Mouse (Mus musculus): Measurements from ENCODE around the gene Olfr480. TPM values are rescaled to one million over a fixed set of nuclear protein-coding genes. Genes with fewer than 3 reads are reported as not detected.

The Olfr480 gene
- not detected in 2 replicates for polyA plus RNA-seq (2015; fragmentation: Nextera tagmentation; extraction: Ambion mirVana)

- Histone ChIP-seq H3K27ac (replicated peaks) (no peak within 1 kb of the TSS), H3K4me1 (replicated peaks) (no peaks in the 10 kb centered on the region), H3K9ac (no peak within 1 kb of the TSS), H3K4me3 (no peak within 1 kb of the TSS), H3K27me3 (no peaks in the 10 kb centered on the region), H3K9me3 (no peaks in the 10 kb centered on the region), H3K36me3 (no peaks in the 10 kb centered on the region), H3K4me2 (no peak within 1 kb of the TSS)
- ATAC-seq (ENCODE audit: low FRiP score, low read depth) = no peak
- WGBS = 90% methylated on average over 1 of the region's 1 CpGs
Observed at GRCm38 (mm10) chr7:108067246-108067645, at the start of gene Olfr480. Olfr480 (minus strand) TSS chr7:108067346.

GRCm38 (mm10) chr7:108100549-108100948, 33.4 kb upstream of the Olfr480 start, which contains the start of gene Olfr483:
Olfr483 (plus strand) TSS chr7:108100849.
- H3K4me1 ChIP-seq (replicated peaks) = no peaks in the 10 kb centered on the region
- no peaks in the 10 kb centered on the region for H3K36me3 ChIP-seq
- H3K4me2 ChIP-seq = no peak within 1 kb of the TSS
- no peak for ATAC-seq (ENCODE audit: low FRiP score, low read depth)
- H3K9ac ChIP-seq = no peak within 1 kb of the TSS
- 95% methylated on average over 1 of the region's 1 CpGs for WGBS
- no peak within 1 kb of the TSS for H3K27ac ChIP-seq (replicated peaks)
- H3K4me3 ChIP-seq = no peak within 1 kb of the TSS
- no peaks in the 10 kb centered on the region for H3K9me3 ChIP-seq
- no peaks in the 10 kb centered on the region for H3K27me3 ChIP-seq

GRCm38 (mm10) chr7:108097486-108097885, 30.3 kb upstream of the Olfr480 start, which contains the start of gene Olfr482:
Olfr482 (minus strand) TSS chr7:108097586.
- ATAC-seq (ENCODE audit: low FRiP score, low read depth) = no peak
- no peak within 1 kb of the TSS for H3K4me3 ChIP-seq
- H3K4me2 ChIP-seq = no peak within 1 kb of the TSS
- no peak within 1 kb of the TSS for H3K9ac ChIP-seq
- 73% methylated on average over 1 of the region's 1 CpGs for WGBS
- no peaks in the 10 kb centered on the region for H3K4me1 ChIP-seq (replicated peaks)
- H3K36me3 ChIP-seq = no peaks in the 10 kb centered on the region
- no peaks in the 10 kb centered on the region for H3K9me3 ChIP-seq
- no peak within 1 kb of the TSS for H3K27ac ChIP-seq (replicated peaks)
- no peaks in the 10 kb centered on the region for H3K27me3 ChIP-seq

- no peaks in the 10 kb centered on the region for H3K4me1 ChIP-seq (replicated peaks)
- no peak within 1 kb of the TSS for H3K4me3 ChIP-seq
- no peak within 1 kb of the TSS for H3K9ac ChIP-seq
- no peaks in the 10 kb centered on the region for H3K27me3 ChIP-seq
- no peaks in the 10 kb centered on the region for H3K36me3 ChIP-seq
- no peaks in the 10 kb centered on the region for H3K9me3 ChIP-seq
- no peak within 1 kb of the TSS for H3K4me2 ChIP-seq
- H3K27ac ChIP-seq (replicated peaks) = no peak within 1 kb of the TSS
- no peak for ATAC-seq (ENCODE audit: low FRiP score, low read depth)
Observed at GRCm38 (mm10) chr7:108079555-108079954, 12.4 kb upstream of the Olfr480 start, which contains the start of gene Olfr481. Olfr481 (plus strand) TSS chr7:108079855.

- ATAC-seq (ENCODE audit: low FRiP score, low read depth) = no peak
- H3K27me3 ChIP-seq = no peaks in the 10 kb centered on the region
- no peaks in the 10 kb centered on the region for H3K9me3 ChIP-seq
- 94% methylated on average over 2 of the region's 2 CpGs for WGBS
- no peak within 1 kb of the TSS for H3K4me3 ChIP-seq
- no peak within 1 kb of the TSS for H3K4me2 ChIP-seq
- no peaks in the 10 kb centered on the region for H3K4me1 ChIP-seq (replicated peaks)
- H3K9ac ChIP-seq = no peak within 1 kb of the TSS
- no peak within 1 kb of the TSS for H3K27ac ChIP-seq (replicated peaks)
- H3K36me3 ChIP-seq = no peaks in the 10 kb centered on the region
Observed at GRCm38 (mm10) chr7:108050393-108050792, 16.8 kb downstream of the Olfr480 start, which contains the start of gene Olfr479. Olfr479 (plus strand) TSS chr7:108050693.

- no peaks in the 10 kb centered on the region for H3K27me3 ChIP-seq
- ATAC-seq (ENCODE audit: low FRiP score, low read depth) = no peak
- no peak within 1 kb of the TSS for H3K9ac ChIP-seq
- H3K4me3 ChIP-seq = no peak within 1 kb of the TSS
- H3K36me3 ChIP-seq = no peaks in the 10 kb centered on the region
- no peaks in the 10 kb centered on the region for H3K4me1 ChIP-seq (replicated peaks)
- H3K9me3 ChIP-seq = no peaks in the 10 kb centered on the region
- H3K27ac ChIP-seq (replicated peaks) = no peak within 1 kb of the TSS
- 89% methylated on average over 3 of the region's 3 CpGs for WGBS
- no peak within 1 kb of the TSS for H3K4me2 ChIP-seq
Observed at GRCm38 (mm10) chr7:108033889-108034288, 33.3 kb downstream of the Olfr480 start, which contains the start of gene Olfr478. Olfr478 (minus strand) TSS chr7:108033989.

Other genes starting within 250 kb of the Olfr480 start
- not detected in 2 replicates for gene Olfr469, start 241.8 kb downstream of the Olfr480 start, polyA plus RNA-seq (2015; fragmentation: Nextera tagmentation; extraction: Ambion mirVana)
- not detected in 2 replicates for gene Olfr470, start 219.9 kb downstream of the Olfr480 start, polyA plus RNA-seq (2015; fragmentation: Nextera tagmentation; extraction: Ambion mirVana)
- 0.03 TPM in 1 of 2 replicates, not detected in the other for gene Olfr472, start 169.4 kb downstream of the Olfr480 start, polyA plus RNA-seq (2015; fragmentation: Nextera tagmentation; extraction: Ambion mirVana)
- not detected in 2 replicates for gene Olfr473, start 136.9 kb downstream of the Olfr480 start, polyA plus RNA-seq (2015; fragmentation: Nextera tagmentation; extraction: Ambion mirVana)
- not detected in 2 replicates for gene Olfr474, start 112.7 kb downstream of the Olfr480 start, polyA plus RNA-seq (2015; fragmentation: Nextera tagmentation; extraction: Ambion mirVana)
- not detected in 2 replicates for gene Olfr476, start 102.5 kb downstream of the Olfr480 start, polyA plus RNA-seq (2015; fragmentation: Nextera tagmentation; extraction: Ambion mirVana)
- not detected in 2 replicates for gene Olfr477, start 80.7 kb downstream of the Olfr480 start, polyA plus RNA-seq (2015; fragmentation: Nextera tagmentation; extraction: Ambion mirVana)
- gene Olfr478, start 33.4 kb downstream of the Olfr480 start, polyA plus RNA-seq (2015; fragmentation: Nextera tagmentation; extraction: Ambion mirVana) = not detected in 2 replicates
- not detected in 2 replicates for gene Olfr479, start 16.7 kb downstream of the Olfr480 start, polyA plus RNA-seq (2015; fragmentation: Nextera tagmentation; extraction: Ambion mirVana)
- not detected in 2 replicates for gene Olfr481, start 12.5 kb upstream of the Olfr480 start, polyA plus RNA-seq (2015; fragmentation: Nextera tagmentation; extraction: Ambion mirVana)
- gene Olfr482, start 30.2 kb upstream of the Olfr480 start, polyA plus RNA-seq (2015; fragmentation: Nextera tagmentation; extraction: Ambion mirVana) = 0.07 TPM in 1 of 2 replicates, not detected in the other
- gene Olfr483, start 33.5 kb upstream of the Olfr480 start, polyA plus RNA-seq (2015; fragmentation: Nextera tagmentation; extraction: Ambion mirVana) = not detected in 2 replicates
- not detected in 2 replicates for gene Olfr484, start 60.1 kb upstream of the Olfr480 start, polyA plus RNA-seq (2015; fragmentation: Nextera tagmentation; extraction: Ambion mirVana)
- not detected in 2 replicates for gene Olfr485, start 92.5 kb upstream of the Olfr480 start, polyA plus RNA-seq (2015; fragmentation: Nextera tagmentation; extraction: Ambion mirVana)
- gene Olfr486, start 105.4 kb upstream of the Olfr480 start, polyA plus RNA-seq (2015; fragmentation: Nextera tagmentation; extraction: Ambion mirVana) = not detected in 2 replicates
- not detected in 2 replicates for gene Olfr487, start 147.3 kb upstream of the Olfr480 start, polyA plus RNA-seq (2015; fragmentation: Nextera tagmentation; extraction: Ambion mirVana)
- not detected in 2 replicates for gene Olfr488, start 191.0 kb upstream of the Olfr480 start, polyA plus RNA-seq (2015; fragmentation: Nextera tagmentation; extraction: Ambion mirVana)
- not detected in 2 replicates for gene Olfr490, start 221.6 kb upstream of the Olfr480 start, polyA plus RNA-seq (2015; fragmentation: Nextera tagmentation; extraction: Ambion mirVana)
- gene Olfr491, start 246.1 kb upstream of the Olfr480 start, polyA plus RNA-seq (2015; fragmentation: Nextera tagmentation; extraction: Ambion mirVana) = not detected in 2 replicates